Mouse (Mus musculus): ENCODE measurements around the gene Stk11ip.
A peak's percentile ranks its signal among the peaks of the same experiment; 100 is the strongest.

Gene Stk11ip

GRCm38 (mm10) chr1:75521321-75522031 is at the start of gene Stk11ip:
Stk11ip (plus strand) TSS chr1:75521529.
- DNase-seq (ENCODE audit: low read depth, low spot score): peak; percentile 95

GRCm38 (mm10) chr1:75476441-75476840 is 44.9 kb upstream of the Stk11ip start:
- DNase-seq (ENCODE audit: low read depth, low spot score): no peak

GRCm38 (mm10) chr1:75477264-75477965 is 43.9 kb upstream of the Stk11ip start:
- peak; percentile 78 for DNase-seq (ENCODE audit: low read depth, low spot score)

- no peak for DNase-seq (ENCODE audit: low read depth, low spot score)
Measured at GRCm38 (mm10) chr1:75477966-75478290, 43.4 kb upstream of the Stk11ip start.

GRCm38 (mm10) chr1:75478497-75478896 is 42.8 kb upstream of the Stk11ip start:
- DNase-seq (ENCODE audit: low read depth, low spot score): no peak

GRCm38 (mm10) chr1:75478916-75479634 is 42.3 kb upstream of the Stk11ip start, which contains the start of the genes Chpf and Tmem198:
Chpf (minus strand) TSS chr1:75479307.
Tmem198 (plus strand) TSS chr1:75479532.
- peak; percentile 98 for DNase-seq (ENCODE audit: low read depth, low spot score)

GRCm38 (mm10) chr1:75479635-75479989 is 41.7 kb upstream of the Stk11ip start:
- no peak for DNase-seq (ENCODE audit: low read depth, low spot score)

GRCm38 (mm10) chr1:75480036-75480435 is 41.3 kb upstream of the Stk11ip start:
- DNase-seq (ENCODE audit: low read depth, low spot score): no peak

GRCm38 (mm10) chr1:75480735-75481134 is 40.6 kb upstream of the Stk11ip start:
- no peak for DNase-seq (ENCODE audit: low read depth, low spot score)

GRCm38 (mm10) chr1:75486561-75486960 is 34.8 kb upstream of the Stk11ip start:
- no peak for DNase-seq (ENCODE audit: low read depth, low spot score)

- DNase-seq (ENCODE audit: low read depth, low spot score): no peak
Measured at GRCm38 (mm10) chr1:75487040-75487404, 34.3 kb upstream of the Stk11ip start.

- peak; percentile 82 for DNase-seq (ENCODE audit: low read depth, low spot score)
Measured at GRCm38 (mm10) chr1:75487405-75488161, 33.7 kb upstream of the Stk11ip start.

- no peak for DNase-seq (ENCODE audit: low read depth, low spot score)
Measured at GRCm38 (mm10) chr1:75490785-75491551, 30.4 kb upstream of the Stk11ip start.

- DNase-seq (ENCODE audit: low read depth, low spot score): no peak
Measured at GRCm38 (mm10) chr1:75492579-75493170, 28.7 kb upstream of the Stk11ip start.

- peak; percentile 56 for DNase-seq (ENCODE audit: low read depth, low spot score)
Measured at GRCm38 (mm10) chr1:75494878-75495548, 26.3 kb upstream of the Stk11ip start.

- no peak for DNase-seq (ENCODE audit: low read depth, low spot score)
Measured at GRCm38 (mm10) chr1:75498897-75499296, 22.4 kb upstream of the Stk11ip start.

GRCm38 (mm10) chr1:75499441-75499840 is 21.9 kb upstream of the Stk11ip start:
- DNase-seq (ENCODE audit: low read depth, low spot score): no peak

- DNase-seq (ENCODE audit: low read depth, low spot score): no peak
Measured at GRCm38 (mm10) chr1:75501905-75502304, 19.4 kb upstream of the Stk11ip start.

- no peak for DNase-seq (ENCODE audit: low read depth, low spot score)
Measured at GRCm38 (mm10) chr1:75502945-75503650, 18.2 kb upstream of the Stk11ip start.

GRCm38 (mm10) chr1:75503651-75503980 is 17.7 kb upstream of the Stk11ip start:
- DNase-seq (ENCODE audit: low read depth, low spot score): no peak

Measured in mesoderm, embryonic 11.5 days (tissue).